Mouse (Mus musculus) megakaryocyte, embryonic 14.5 days (primary cell): ENCODE data around the gene Alg10b. TPM values are rescaled to one million over a fixed set of nuclear protein-coding genes. Genes with fewer than 3 reads are reported as not detected.
"Not testable (repeated sequence)": the region's sequence is repeated elsewhere in the genome, so short reads cannot be mapped to it uniquely, and the experiment has no call there.

ENCODE experiments used
- H3K27me3 ChIP-seq: replicated peaks from 2 replicates; pipeline ENCODE3; 2012; ENCODE audit warnings: inconsistent platforms
- H3K36me3 ChIP-seq: replicated peaks from 2 replicates; pipeline ENCODE3; 2012; ENCODE audit warnings: low read length, inconsistent platforms, mixed read lengths
- H3K4me1 ChIP-seq: 2 replicates; pipeline ENCODE4 v1.6.1; 2012; ENCODE audit warnings: inconsistent platforms
- H3K4me3 ChIP-seq: replicated peaks from 2 replicates; pipeline ENCODE3; 2012; ENCODE audit warnings: moderate library complexity, mild to moderate bottlenecking, inconsistent platforms
- H3K9me3 ChIP-seq: 2 replicates; pipeline ENCODE4 v1.6.1; 2012; ENCODE audit warnings: inconsistent platforms
- FLI1 ChIP-seq: IDR thresholded peaks from 2 replicates; pipeline ENCODE4 v1.6.1; 2012; ENCODE audit warnings: low read length, inconsistent platforms, mixed read lengths
- GATA1 ChIP-seq: IDR thresholded peaks from 3 replicates; pipeline ENCODE4 v1.6.1; 2012; ENCODE audit warnings: mixed read lengths, low read length, inconsistent platforms, borderline replicate concordance
- polyA plus RNA-seq: library from polyadenylated mRNA; stranded (reverse); fragments of >175 nt; gene quantifications from 2 replicates; pipeline ENCODE4 v1.2.3, GENCODE M21; 2012; ENCODE audit warnings: low replicate concordance; ENCODE audit not compliant: insufficient read depth

Gene Alg10b
- polyA plus RNA-seq, result 3.1 and 4.4 TPM in 2 replicates

DNA sequence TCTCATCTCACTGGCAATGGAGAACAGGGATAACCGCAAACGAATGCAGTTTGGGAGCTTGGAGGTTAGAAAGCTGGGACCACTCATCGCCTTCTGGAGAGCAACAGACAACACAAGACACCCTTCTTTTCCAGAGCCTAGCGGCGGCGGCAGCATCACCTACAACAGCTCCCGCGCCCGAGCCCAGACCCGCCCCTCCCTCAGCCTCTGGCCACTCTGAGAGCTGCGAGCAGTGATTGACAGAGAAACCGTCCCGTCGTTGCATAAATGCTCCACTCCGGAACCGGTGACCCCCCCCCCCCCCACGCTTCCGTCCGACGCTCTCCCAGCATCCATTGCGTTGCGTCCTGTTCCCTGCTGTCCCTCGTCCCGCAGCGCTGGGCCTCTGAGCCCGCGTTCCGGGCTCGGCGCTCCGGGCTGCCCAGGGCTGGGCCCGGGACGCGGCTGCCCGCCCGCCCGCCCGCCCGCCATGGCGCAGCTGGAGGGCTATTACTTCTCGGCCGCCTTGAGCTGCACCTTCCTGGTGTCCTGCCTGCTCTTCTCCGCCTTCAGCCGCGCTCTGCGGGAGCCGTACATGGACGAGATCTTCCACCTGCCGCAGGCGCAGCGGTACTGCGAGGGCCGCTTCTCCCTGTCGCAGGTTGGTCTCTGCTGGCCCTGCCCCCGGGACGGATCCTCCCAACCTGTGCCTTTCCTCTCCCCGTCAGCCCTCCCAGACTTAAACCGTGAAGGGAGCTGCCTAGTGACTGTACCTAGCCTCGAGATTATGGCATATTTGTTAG is at the start of gene Alg10b:
Gene Alg10b (plus strand): TSS at position 343 of the 782 bp plus-strand sequence.
- Histone ChIP-seq H3K4me3 (peak within 1 kb of the TSS; percentile 98), H3K4me1 (peaks cover 28% of the 10 kb centered on the region), H3K9me3 (no peaks in the 10 kb centered on the region)

DNA sequence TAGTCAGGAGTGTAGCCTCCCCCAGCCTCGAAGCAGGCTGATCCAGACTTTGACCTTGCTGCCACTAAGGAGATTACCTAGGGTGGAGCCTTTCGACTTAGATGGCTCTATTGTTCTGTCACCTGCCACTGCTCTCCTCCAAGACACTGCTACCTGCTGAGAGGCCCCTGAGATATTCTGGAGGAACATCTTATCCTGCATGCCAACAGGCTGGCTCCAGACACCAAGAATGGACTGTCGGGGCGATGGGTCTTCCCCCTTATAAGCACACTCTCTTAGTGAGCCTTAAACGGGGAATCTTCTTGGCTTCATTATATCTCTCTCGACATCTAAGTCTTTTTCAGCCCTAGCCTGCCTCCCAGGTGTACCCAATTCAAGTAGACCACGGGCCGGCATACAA is 41.0 kb upstream of the Alg10b start:
- not testable (repeated sequence) for H3K9me3 ChIP-seq, H3K27me3 ChIP-seq, H3K4me3 ChIP-seq, H3K36me3 ChIP-seq, H3K4me1 ChIP-seq

More for the DNA sequence above, at the start of gene Alg10b:
- TF ChIP-seq GATA1 (no peak), FLI1 (no peak)
- Histone ChIP-seq H3K36me3 (peaks cover 32% of the 10 kb centered on the region), H3K27me3 (no peaks in the 10 kb centered on the region)

DNA sequence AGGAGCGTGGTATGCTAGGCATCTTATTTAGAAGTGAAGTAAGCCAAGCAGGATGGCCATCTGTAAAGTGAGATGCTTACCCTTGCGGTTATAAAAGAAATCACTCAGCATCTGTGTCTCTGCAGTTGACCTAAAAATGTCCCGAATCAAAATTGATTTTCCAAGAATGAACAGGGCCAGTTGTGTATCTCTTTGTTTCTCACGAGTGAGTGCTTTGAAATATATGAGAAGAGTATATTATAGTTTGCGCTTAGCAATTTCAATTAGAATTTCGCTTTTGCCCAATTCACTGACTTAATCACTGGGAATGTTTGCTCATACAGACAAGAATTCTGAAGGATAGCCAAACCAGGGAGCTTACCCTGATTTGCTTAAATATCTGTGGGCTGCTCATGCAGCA is 40.6 kb upstream of the Alg10b start:
- H3K4me3 ChIP-seq, result no peak overlapping the region
- H3K4me1 ChIP-seq, result no peaks in the 10 kb centered on the region
- no peaks in the 10 kb centered on the region for H3K27me3 ChIP-seq
- TF ChIP-seq FLI1 (no peak), GATA1 (no peak)
- no peaks in the 10 kb centered on the region; the same call in 1 of the 2 replicates for H3K9me3 ChIP-seq
- no peaks in the 10 kb centered on the region for H3K36me3 ChIP-seq

GRCm38 (mm10) chr15:90184743-90185142 is 39.4 kb upstream of the Alg10b start:
- TF ChIP-seq FLI1 (no peak), GATA1 (no peak)
- no peak overlapping the region for H3K4me3 ChIP-seq
- H3K9me3 ChIP-seq, result no peaks in the 10 kb centered on the region; the same call in 1 of the 2 replicates
- no peaks in the 10 kb centered on the region for H3K4me1 ChIP-seq
- H3K36me3 ChIP-seq, result no peaks in the 10 kb centered on the region
- H3K27me3 ChIP-seq, result no peaks in the 10 kb centered on the region

- no peak overlapping the region for H3K4me3 ChIP-seq
- H3K27me3 ChIP-seq, result no peaks in the 10 kb centered on the region
- H3K36me3 ChIP-seq, result no peaks in the 10 kb centered on the region
- no peak for TF ChIP-seq FLI1
- no peak for TF ChIP-seq GATA1
- H3K9me3 ChIP-seq, result peaks cover 10% of the 10 kb centered on the region; the same call in 1 of the 2 replicates
- H3K4me1 ChIP-seq, result no peaks in the 10 kb centered on the region
These were observed 34.6 kb upstream of the Alg10b start for GRCm38 (mm10) chr15:90189477-90189876.

DNA sequence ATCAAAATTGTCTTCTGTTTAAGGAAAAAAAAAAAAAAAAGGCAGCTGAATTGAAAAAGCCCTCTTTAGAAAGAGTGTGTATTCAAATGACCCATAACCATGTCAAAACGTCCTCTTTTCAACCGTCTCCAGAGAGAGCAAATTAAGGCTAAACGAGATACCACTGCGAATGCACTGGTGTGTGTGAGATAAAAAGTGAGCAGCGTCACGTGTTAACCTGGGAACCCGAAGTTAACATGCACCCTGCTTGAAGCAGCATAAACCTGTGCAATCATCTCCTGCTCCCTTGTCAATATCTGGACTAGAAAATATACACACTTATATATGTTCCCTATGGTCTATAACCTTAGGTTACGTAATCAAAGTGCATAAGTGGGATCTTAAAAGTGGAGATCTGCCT is 10.2 kb upstream of the Alg10b start:
- peaks cover 3% of the 10 kb centered on the region; the same call in 1 of the 2 replicates for H3K4me1 ChIP-seq
- no peaks in the 10 kb centered on the region for H3K9me3 ChIP-seq
- TF ChIP-seq FLI1 (no peak), GATA1 (no peak)
- no peak overlapping the region for H3K4me3 ChIP-seq
- peaks cover 4% of the 10 kb centered on the region for H3K27me3 ChIP-seq
- H3K36me3 ChIP-seq, result no peaks in the 10 kb centered on the region

DNA sequence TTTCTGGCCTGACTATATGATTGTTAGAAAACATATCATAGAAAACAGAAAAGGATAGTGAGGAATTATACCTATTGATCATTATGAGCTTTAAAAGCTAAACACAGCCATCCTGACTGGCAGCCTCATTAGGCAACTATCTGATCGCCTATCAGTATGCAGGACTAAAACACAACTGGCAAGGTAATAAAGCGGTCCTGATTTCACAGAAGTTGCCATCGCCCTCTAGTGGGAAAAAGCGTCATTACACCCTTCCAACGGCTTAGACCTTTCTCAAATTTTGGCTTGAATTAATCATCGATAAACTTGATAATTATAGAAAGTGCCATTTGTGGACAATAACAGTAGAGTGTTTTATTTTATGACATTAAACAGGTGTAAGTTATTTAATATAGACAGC is 9.2 kb upstream of the Alg10b start:
- Histone ChIP-seq H3K27me3 (peaks cover 2% of the 10 kb centered on the region), H3K4me3 (no peak overlapping the region), H3K36me3 (no peaks in the 10 kb centered on the region), H3K4me1 (no peaks in the 10 kb centered on the region), H3K9me3 (no peaks in the 10 kb centered on the region)
- TF ChIP-seq FLI1 (no peak), GATA1 (no peak)

DNA sequence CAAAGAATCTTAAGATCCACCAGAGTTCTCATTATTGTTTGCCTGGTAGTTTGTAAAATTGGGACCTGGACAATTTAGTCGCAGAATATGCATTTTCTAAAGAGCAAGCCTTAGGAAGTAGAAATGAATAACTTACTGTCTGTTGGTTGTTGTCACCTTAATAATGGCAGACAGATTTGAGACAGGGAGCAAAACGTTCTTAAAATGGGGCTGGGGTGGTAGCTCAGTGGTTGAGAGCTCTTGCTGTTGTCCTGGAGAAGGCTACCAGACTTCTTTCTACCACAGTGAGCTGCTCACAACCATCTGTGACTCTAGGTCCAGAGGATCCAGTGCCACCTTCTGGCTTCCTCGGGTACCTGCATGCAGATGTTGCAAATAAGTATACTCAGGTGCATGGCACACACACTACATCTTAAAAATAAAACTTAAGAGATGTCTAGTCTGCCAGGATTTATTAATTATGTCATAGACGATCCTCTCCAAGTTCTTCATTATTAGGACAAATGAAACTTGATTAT is 1.0 kb downstream of the Alg10b start:
- H3K9me3 ChIP-seq, result no peaks in the 10 kb centered on the region
- TF ChIP-seq FLI1 (no peak), GATA1 (no peak)
- no peaks in the 10 kb centered on the region for H3K27me3 ChIP-seq
- H3K4me1 ChIP-seq, result peaks cover 32% of the 10 kb centered on the region
- peak overlapping the region; percentile 98 for H3K4me3 ChIP-seq
- H3K36me3 ChIP-seq, result peaks cover 42% of the 10 kb centered on the region

GRCm38 (mm10) chr15:90237657-90238056 is 13.5 kb downstream of the Alg10b start:
- Histone ChIP-seq H3K9me3 (no peaks in the 10 kb centered on the region), H3K27me3 (no peaks in the 10 kb centered on the region), H3K4me3 (no peak overlapping the region), H3K36me3 (peaks cover 18% of the 10 kb centered on the region), H3K4me1 (no peaks in the 10 kb centered on the region)
- no peak for TF ChIP-seq GATA1
- TF ChIP-seq FLI1, result no peak

- no peak for TF ChIP-seq FLI1
- TF ChIP-seq GATA1, result no peak
- Histone ChIP-seq H3K36me3 (no peaks in the 10 kb centered on the region), H3K4me1 (no peaks in the 10 kb centered on the region), H3K27me3 (no peaks in the 10 kb centered on the region), H3K4me3 (no peak overlapping the region), H3K9me3 (no peaks in the 10 kb centered on the region)
These were observed 20.0 kb downstream of the Alg10b start for GRCm38 (mm10) chr15:90244081-90244480.

DNA sequence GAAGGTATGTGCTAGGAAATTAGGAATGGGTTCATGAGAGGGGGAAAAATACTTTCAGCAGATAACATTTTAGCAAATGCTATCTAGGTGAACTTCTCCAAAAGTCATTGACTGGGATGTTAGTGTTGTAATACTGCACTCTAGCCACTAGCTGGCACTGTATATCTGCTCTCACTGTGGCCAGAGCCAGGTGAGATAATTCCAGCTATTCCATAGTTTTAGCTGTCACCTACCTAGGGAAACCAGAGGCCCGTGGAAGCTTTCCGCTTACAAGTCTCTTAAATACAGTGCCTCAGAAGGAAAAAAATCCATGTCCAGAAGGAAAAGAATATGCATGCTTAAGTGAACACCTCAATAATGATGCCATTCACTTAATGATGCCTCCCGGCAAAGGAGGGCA is 25.6 kb downstream of the Alg10b start:
- Histone ChIP-seq H3K27me3 (no peaks in the 10 kb centered on the region), H3K9me3 (no peaks in the 10 kb centered on the region), H3K4me1 (no peaks in the 10 kb centered on the region), H3K4me3 (no peak overlapping the region), H3K36me3 (no peaks in the 10 kb centered on the region)
- TF ChIP-seq FLI1 (no peak), GATA1 (no peak)
